Mouse (Mus musculus) lung, adult 10 weeks (tissue): ENCODE results near the gene Il15ra. TPM values are rescaled to one million over a fixed set of nuclear protein-coding genes. Genes with fewer than 3 reads are reported as not detected.

Experiments used
- polyA plus RNA-seq: library from polyadenylated mRNA; stranded (reverse); fragments of 350-450 nt; fragmentation: Illumina TruSeq; extraction: RNeasy Lipid Tissue Mini Kit (QIAGEN cat#74804); gene quantifications from one replicate; pipeline ENCODE4 v1.2.3, GENCODE M21; 2014; ENCODE audit warnings: low read depth, low replicate concordance; ENCODE audit not compliant: insufficient read depth

Il15ra gene
- polyA plus RNA-seq: 7.5 TPM

DNA sequence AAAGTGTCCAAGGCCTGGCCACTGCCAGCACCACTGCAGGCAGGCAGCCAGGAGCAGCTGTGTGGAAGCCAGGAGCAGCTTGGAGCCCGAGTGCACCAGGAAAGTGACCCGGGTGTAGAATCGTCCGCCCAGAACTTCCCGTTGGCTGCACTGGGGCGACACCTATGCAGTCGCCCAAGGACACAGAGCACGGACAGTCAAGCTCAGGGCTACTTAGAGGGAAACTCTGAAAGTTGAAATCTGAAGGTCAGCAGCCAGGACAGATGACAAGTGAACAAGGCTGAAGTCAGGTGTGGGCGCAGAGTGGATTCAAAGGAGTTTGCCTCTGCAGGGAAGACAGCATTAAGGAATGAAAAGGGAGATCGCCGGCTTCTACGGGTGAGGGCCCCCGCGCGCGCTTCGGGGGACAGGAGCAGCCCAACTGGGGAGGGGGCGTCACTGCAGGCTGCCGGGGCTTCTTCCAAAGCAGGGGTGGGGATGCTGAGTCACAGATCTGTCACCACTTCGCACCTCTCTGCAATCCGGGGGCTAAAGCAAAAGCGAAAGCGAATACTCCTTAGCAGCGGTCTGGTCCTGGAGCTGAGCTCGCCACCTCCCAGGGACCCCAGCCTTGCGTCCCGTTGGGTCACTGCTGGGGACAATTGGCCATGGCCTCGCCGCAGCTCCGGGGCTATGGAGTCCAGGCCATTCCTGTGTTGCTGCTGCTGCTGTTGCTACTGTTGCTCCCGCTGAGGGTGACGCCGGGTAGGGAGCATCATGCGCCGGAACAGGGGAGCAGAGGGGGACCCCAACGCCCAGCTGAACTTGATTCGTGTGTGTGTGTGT is at the start of gene Il15ra:
TSS of gene Il15ra (plus strand) at position 90 of the 825 bp plus-strand sequence.

DNA sequence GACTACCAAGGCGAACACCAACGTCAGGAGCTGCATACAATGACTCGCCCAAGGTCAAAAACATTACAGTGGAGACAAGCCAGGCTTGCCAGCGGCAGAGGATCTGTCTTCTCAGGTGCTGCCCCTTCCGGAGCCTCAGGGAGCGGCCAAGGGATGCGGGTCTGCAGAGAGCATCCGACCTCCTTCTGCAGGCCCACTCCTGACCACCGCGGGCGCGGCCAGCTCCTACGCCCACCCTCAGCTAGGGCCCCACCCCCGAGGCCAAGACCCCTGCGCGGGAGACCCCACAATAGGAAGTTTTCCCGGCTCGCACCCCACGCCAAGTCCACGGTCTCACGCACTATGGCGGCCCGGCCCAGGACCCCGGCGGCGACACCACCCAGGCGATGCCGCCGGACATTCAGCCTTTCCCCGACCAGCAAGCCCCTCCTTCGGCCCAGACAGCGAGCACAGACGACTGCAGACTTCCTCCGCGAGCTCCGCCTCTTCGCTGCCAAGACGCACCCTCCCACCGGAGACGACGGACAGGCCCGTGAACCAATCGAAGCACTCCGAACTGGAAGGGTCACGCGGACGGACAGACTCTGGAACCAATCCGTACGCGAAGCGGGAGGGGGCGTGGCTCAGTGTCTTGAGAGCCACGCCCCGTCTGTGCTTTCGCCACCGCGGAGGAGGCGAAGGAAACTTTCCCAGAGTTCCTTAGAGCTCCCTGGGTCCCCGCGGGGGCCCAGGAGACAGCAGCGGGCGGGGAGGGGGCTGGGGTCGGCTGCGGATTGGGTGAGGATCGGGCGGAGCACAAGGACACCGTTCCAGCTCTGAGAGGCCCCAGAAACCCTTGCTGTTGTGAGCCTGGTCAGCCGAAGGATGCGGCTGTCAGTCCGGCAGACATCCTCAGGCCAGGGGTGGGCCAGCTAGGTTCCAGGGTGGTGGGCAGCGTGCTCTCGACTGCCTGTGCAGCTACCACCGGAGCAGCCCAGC is 72.3 kb downstream of the Il15ra start, which contains the start of the genes Fbh1 and Ankrd16:
TSS of gene Fbh1 (minus strand) at position 492 of the 978 bp plus-strand sequence.
TSS of gene Ankrd16 (plus strand) at position 786 of the 978 bp plus-strand sequence.

Other genes with a start within 250 kb of the Il15ra start
- gene Pfkfb3, start 151.2 kb upstream of the Il15ra start, polyA plus RNA-seq: 15.3 TPM
- gene Rbm17, start 101.1 kb upstream of the Il15ra start, polyA plus RNA-seq: 50.4 TPM
- gene Gm17490, start 79.0 kb upstream of the Il15ra start, polyA plus RNA-seq: not detected
- 0.64 TPM for gene Il2ra, start 62.5 kb upstream of the Il15ra start, polyA plus RNA-seq
- gene Fbh1, start 72.3 kb downstream of the Il15ra start, polyA plus RNA-seq: 27.2 TPM
- 20.0 TPM for gene Ankrd16, start 72.6 kb downstream of the Il15ra start, polyA plus RNA-seq